27 mouse cellular contexts compared by ENCODE assay signal in the genomic region with DNA sequence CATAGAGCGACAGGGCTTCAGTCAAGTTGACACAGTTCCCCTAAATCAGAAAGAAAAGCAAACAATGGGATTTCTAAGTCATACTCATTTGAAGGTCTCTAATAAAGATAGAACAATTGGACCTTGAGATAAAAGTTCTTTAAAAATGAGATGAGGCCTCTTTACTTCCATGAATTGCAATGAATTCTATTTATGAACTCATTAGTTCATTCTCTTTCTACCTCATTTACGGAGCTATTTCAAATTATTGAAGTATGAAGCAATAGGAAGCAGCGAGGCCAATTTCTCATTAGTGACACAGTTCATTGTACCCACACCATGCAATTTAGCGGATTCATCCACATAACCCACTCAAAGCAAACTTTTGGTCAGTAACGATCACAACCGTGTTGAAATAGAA. TPM values are rescaled to one million over a fixed set of nuclear protein-coding genes. Genes with fewer than 3 reads are reported as not detected.
"Had no signal": no experiment of that assay in that cellular context is flagged by ENCODE, and none has a peak within 500 bp of the region (broad histone marks: within the 10 kb centered on the region; RNA-seq: fewer than 3 reads in every experiment).

No protein-coding gene starts in this region.

- H3K4me3 ChIP-seq: embryonic facial prominence, embryonic 10.5 days; embryonic facial prominence, embryonic 12.5 days; embryonic facial prominence, embryonic 13.5 days; embryonic facial prominence, embryonic 15.5 days; erythroblast, embryonic 14.5 days; forebrain, embryonic 10.5 days; forebrain, embryonic 12.5 days; forebrain, embryonic 13.5 days; forebrain, embryonic 15.5 days; gastrocnemius, adult 2 months; heart, adult 2 months had no signal

- H3K27ac ChIP-seq: embryonic facial prominence, embryonic 10.5 days; embryonic facial prominence, embryonic 12.5 days; embryonic facial prominence, embryonic 13.5 days; embryonic facial prominence, embryonic 15.5 days; forebrain, embryonic 10.5 days; forebrain, embryonic 12.5 days; forebrain, embryonic 13.5 days; forebrain, embryonic 15.5 days; gastrocnemius, adult 2 months; heart, adult 2 months had no signal

- ATAC-seq: forebrain, embryonic 13.5 days; forebrain, embryonic 14.5 days; forebrain, embryonic 15.5 days; forebrain, embryonic 16.5 days; forebrain, postnatal 0 days had no signal

- DNase-seq: cerebellum, adult 8-10 months; cerebellum, adult 9-10 months; cerebellum, adult 9-11 months; cerebellum, postnatal 10 days; cerebellum, postnatal 25 days; cerebellum, postnatal 36 days; embryo, embryonic 11 days; forebrain, postnatal 0 days; gastrocnemius, adult 2 months; gastrocnemius, postnatal 10 days; gastrocnemius, postnatal 14 days; gastrocnemius, postnatal 36 days; heart, adult 11 months; heart, adult 18-20 months; heart, adult 2 months had no signal

- H3K4me2 ChIP-seq: embryonic facial prominence, embryonic 12.5 days; embryonic facial prominence, embryonic 13.5 days; embryonic facial prominence, embryonic 15.5 days; forebrain, embryonic 12.5 days; forebrain, embryonic 13.5 days; forebrain, embryonic 15.5 days had no signal

- H3K36me3 ChIP-seq: embryonic facial prominence, embryonic 12.5 days; embryonic facial prominence, embryonic 13.5 days; embryonic facial prominence, embryonic 15.5 days; forebrain, embryonic 12.5 days; forebrain, embryonic 15.5 days had no signal

- H3K4me1 ChIP-seq: embryonic facial prominence, embryonic 10.5 days; embryonic facial prominence, embryonic 12.5 days; embryonic facial prominence, embryonic 13.5 days; embryonic facial prominence, embryonic 15.5 days; forebrain, embryonic 10.5 days; forebrain, embryonic 12.5 days; forebrain, embryonic 13.5 days; forebrain, embryonic 15.5 days had no signal

- H3K9me3 ChIP-seq: embryonic facial prominence, embryonic 10.5 days; embryonic facial prominence, embryonic 12.5 days; embryonic facial prominence, embryonic 13.5 days; embryonic facial prominence, embryonic 15.5 days; forebrain, embryonic 10.5 days; forebrain, embryonic 12.5 days; forebrain, embryonic 13.5 days; forebrain, embryonic 15.5 days had no signal

- H3K9ac ChIP-seq: embryonic facial prominence, embryonic 12.5 days; embryonic facial prominence, embryonic 13.5 days; embryonic facial prominence, embryonic 15.5 days; forebrain, embryonic 12.5 days; forebrain, embryonic 13.5 days; forebrain, embryonic 15.5 days; forebrain, postnatal 0 days had no signal

- H3K27me3 ChIP-seq: embryonic facial prominence, embryonic 12.5 days; embryonic facial prominence, embryonic 15.5 days; forebrain, embryonic 12.5 days; forebrain, embryonic 13.5 days; forebrain, embryonic 15.5 days had no signal

RNA-seq across cellular contexts. Expression of a gene that starts 32.3 kb away (rescaled TPM):
- total RNA-seq: common myeloid progenitor, adult 5-6 weeks had no signal
- polyA plus RNA-seq: erythroblast, embryonic 14.5 days had no signal
